Mouse (Mus musculus) hindbrain, embryonic 16.5 days (tissue): Measurements from ENCODE around the gene Matn4. TPM values are rescaled to one million over a fixed set of nuclear protein-coding genes. Genes with fewer than 3 reads are reported as not detected.

Experiments used
- ATAC-seq: fragments of 200-750 bp; cut with Nextera tagmentation; 2 replicates; pipeline ENCODE4 v1.8.0; 2017; ENCODE audit warnings: moderate TSS enrichment, moderate library complexity
- H3K27ac ChIP-seq: fragments of 300-500 bp; sonication (generic); 2 replicates; pipeline ENCODE4 v1.5.1; 2014; ENCODE audit warnings: low read depth, mild to moderate bottlenecking, control low read depth, low read length, moderate library complexity
- H3K27me3 ChIP-seq: fragments of 300-500 bp; sonication (generic); replicated peaks from 2 replicates; pipeline ENCODE4 v1.6.1; 2014; ENCODE audit warnings: low read length; ENCODE audit not compliant: control insufficient read depth, insufficient read depth
- H3K36me3 ChIP-seq: fragments of 300-500 bp; sonication (generic); 2 replicates; pipeline ENCODE4 v1.6.1; 2014; ENCODE audit warnings: mild to moderate bottlenecking, low read length, moderate library complexity, mixed read lengths; ENCODE audit not compliant: control insufficient read depth, insufficient read depth
- H3K4me1 ChIP-seq: fragments of 300-500 bp; sonication (generic); 2 replicates; pipeline ENCODE4 v1.6.1; 2014; ENCODE audit warnings: low read depth, low read length; ENCODE audit not compliant: control insufficient read depth, insufficient read depth
- H3K4me2 ChIP-seq: fragments of 300-500 bp; sonication (generic); 2 replicates; pipeline ENCODE4 v1.6.1; 2014; ENCODE audit warnings: mild to moderate bottlenecking, low read length, control low read depth, moderate library complexity
- H3K4me3 ChIP-seq: fragments of 300-500 bp; sonication (generic); 2 replicates; pipeline ENCODE4 v1.5.1; 2014; ENCODE audit warnings: mild to moderate bottlenecking, low read length, control low read depth, moderate library complexity
- H3K9ac ChIP-seq: fragments of 300-500 bp; sonication (generic); 2 replicates; pipeline ENCODE4 v1.6.1; 2014; ENCODE audit warnings: low read depth, mild to moderate bottlenecking, control low read depth, low read length, moderate library complexity
- H3K9me3 ChIP-seq: fragments of 300-500 bp; sonication (generic); 2 replicates; pipeline ENCODE4 v1.6.1; 2014; ENCODE audit warnings: mild to moderate bottlenecking, low read length, moderate library complexity; ENCODE audit not compliant: control insufficient read depth
- WGBS: fragments of 180-500 bp; shearing (Covaris S2); extraction: QIAGEN DNeasy Blood & Tissue Kit; methylation state at CpG from one replicate; pipeline ENCODE4 v1.1.7; 2014; 5-methylcytosine and 5-hydroxymethylcytosine counted together
- polyA plus RNA-seq: library from polyadenylated mRNA; unstranded; fragments of >200 nt; fragmentation: Nextera tagmentation; extraction: Ambion mirVana; gene quantifications from 2 replicates; pipeline ENCODE4 v1.2.1, GENCODE M21; 2015

Gene Matn4
- polyA plus RNA-seq, 1 experiment from 2014 or later: 3.8 TPM

DNA sequence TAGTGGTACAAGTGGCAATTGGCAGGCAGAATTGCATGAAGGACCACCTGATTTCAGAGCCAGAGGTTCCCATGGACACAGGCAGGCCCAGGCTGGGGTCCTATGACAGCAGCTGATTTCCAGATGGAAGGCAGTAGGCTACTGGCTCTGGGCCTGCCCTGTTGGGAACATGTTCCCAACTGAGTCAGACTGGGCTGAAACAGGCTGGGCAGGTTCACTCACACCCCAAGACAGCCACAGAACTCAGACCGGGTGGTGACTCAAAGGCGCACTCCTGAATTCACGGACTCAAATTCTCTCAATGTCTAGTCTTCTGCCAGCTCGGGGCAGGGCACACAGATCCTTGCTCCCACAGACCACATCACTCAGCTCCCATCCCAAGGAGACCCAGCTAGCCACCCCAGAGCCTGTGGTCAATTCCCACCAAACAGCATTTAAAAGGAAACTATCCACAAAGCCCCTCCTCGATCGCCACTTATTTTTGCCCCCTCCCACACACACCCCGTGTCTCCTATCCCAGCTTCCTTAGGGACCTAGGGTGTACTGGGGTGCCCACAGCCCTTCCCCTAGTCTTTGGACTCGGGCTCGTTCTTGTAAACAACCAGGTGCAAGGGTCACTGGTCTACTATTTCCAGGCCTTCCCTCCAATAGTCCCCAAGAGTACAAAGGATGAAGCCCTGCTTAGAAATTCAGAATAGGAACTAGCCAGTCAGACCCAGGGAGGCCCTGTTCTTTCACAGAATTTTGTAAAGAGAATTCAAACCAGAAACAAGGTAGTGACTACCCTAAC is 26.9 kb upstream of the Matn4 start:
- Histone ChIP-seq H3K4me1 (no peaks in the 10 kb centered on the region), H3K4me2 (no peak overlapping the region), H3K27me3 (no peaks in the 10 kb centered on the region), H3K9me3 (no peaks in the 10 kb centered on the region), H3K27ac (no peak overlapping the region), H3K4me3 (no peak overlapping the region), H3K9ac (no peak overlapping the region), H3K36me3 (no peaks in the 10 kb centered on the region)
- no peak for ATAC-seq
- 65% methylated on average over 9 of the region's 9 CpGs for WGBS

- Histone ChIP-seq H3K27ac (no peak overlapping the region), H3K4me2 (no peak overlapping the region), H3K27me3 (no peaks in the 10 kb centered on the region), H3K9ac (no peak overlapping the region), H3K4me3 (no peak overlapping the region), H3K9me3 (no peaks in the 10 kb centered on the region), H3K36me3 (no peaks in the 10 kb centered on the region), H3K4me1 (no peaks in the 10 kb centered on the region)
- WGBS: 18% methylated on average over 7 of the region's 7 CpGs
- no peak for ATAC-seq
These were observed 25.7 kb upstream of the Matn4 start for GRCm38 (mm10) chr2:164430697-164431096.

- Histone ChIP-seq H3K27me3 (no peaks in the 10 kb centered on the region), H3K9me3 (no peaks in the 10 kb centered on the region)
These were observed 25.1 kb upstream of the Matn4 start for GRCm38 (mm10) chr2:164429881-164430615.

GRCm38 (mm10) chr2:164428451-164428850 is 23.5 kb upstream of the Matn4 start:
- WGBS: 48% methylated on average over 5 of the region's 5 CpGs
- H3K9ac ChIP-seq: no peak overlapping the region
- H3K27me3 ChIP-seq: no peaks in the 10 kb centered on the region
- no peaks in the 10 kb centered on the region for H3K4me1 ChIP-seq
- no peak overlapping the region for H3K4me2 ChIP-seq
- H3K9me3 ChIP-seq: no peaks in the 10 kb centered on the region
- H3K4me3 ChIP-seq: no peak overlapping the region
- no peak overlapping the region for H3K27ac ChIP-seq
- no peak for ATAC-seq
- H3K36me3 ChIP-seq: no peaks in the 10 kb centered on the region

More at GRCm38 (mm10) chr2:164429881-164430615, 25.1 kb upstream of the Matn4 start:
- no peak overlapping the region for H3K4me3 ChIP-seq
- no peak overlapping the region for H3K4me2 ChIP-seq
- H3K36me3 ChIP-seq: no peaks in the 10 kb centered on the region
- H3K27ac ChIP-seq: no peak overlapping the region
- 46% methylated on average over 15 of the region's 15 CpGs for WGBS
- H3K4me1 ChIP-seq: no peaks in the 10 kb centered on the region
- no peak for ATAC-seq
- no peak overlapping the region for H3K9ac ChIP-seq

DNA sequence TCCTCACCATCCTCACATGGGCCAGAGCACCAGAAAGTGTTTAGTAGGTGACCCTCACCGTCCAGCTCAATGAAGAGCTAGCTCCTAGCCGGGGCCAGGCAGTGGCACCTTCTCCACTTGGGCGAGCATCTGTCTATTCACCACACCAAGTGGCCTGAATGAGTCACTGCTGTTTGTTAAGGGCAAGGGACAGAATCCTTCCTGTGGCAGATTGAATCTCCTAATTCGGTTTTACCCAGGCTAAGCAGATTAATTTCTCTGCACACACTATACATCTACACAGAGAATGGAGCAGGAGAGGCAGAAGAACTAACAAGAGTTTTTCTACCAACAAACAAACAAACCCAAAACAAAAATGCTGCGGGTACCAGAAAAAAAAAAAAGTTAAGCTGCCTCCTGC is 22.0 kb upstream of the Matn4 start:
- 86% methylated on average over 5 of the region's 5 CpGs for WGBS
- H3K27me3 ChIP-seq: no peaks in the 10 kb centered on the region
- H3K4me1 ChIP-seq: no peaks in the 10 kb centered on the region
- no peak overlapping the region for H3K27ac ChIP-seq
- H3K36me3 ChIP-seq: no peaks in the 10 kb centered on the region
- no peaks in the 10 kb centered on the region for H3K9me3 ChIP-seq
- no peak for ATAC-seq
- H3K4me2 ChIP-seq: no peak overlapping the region
- H3K4me3 ChIP-seq: no peak overlapping the region
- H3K9ac ChIP-seq: no peak overlapping the region

GRCm38 (mm10) chr2:164426121-164426520 is 21.2 kb upstream of the Matn4 start:
- H3K27me3 ChIP-seq: no peaks in the 10 kb centered on the region
- H3K9me3 ChIP-seq: no peaks in the 10 kb centered on the region
- H3K9ac ChIP-seq: no peak overlapping the region
- no peak overlapping the region for H3K4me3 ChIP-seq
- no peaks in the 10 kb centered on the region for H3K36me3 ChIP-seq
- H3K4me1 ChIP-seq: no peaks in the 10 kb centered on the region
- no peak overlapping the region for H3K4me2 ChIP-seq
- WGBS: 34% methylated on average over 12 of the region's 12 CpGs
- ATAC-seq: no peak
- H3K27ac ChIP-seq: no peak overlapping the region

GRCm38 (mm10) chr2:164425401-164425800 is 20.4 kb upstream of the Matn4 start:
- H3K36me3 ChIP-seq: no peaks in the 10 kb centered on the region
- no peak overlapping the region for H3K4me2 ChIP-seq
- H3K9me3 ChIP-seq: no peaks in the 10 kb centered on the region
- no peak for ATAC-seq
- no peak overlapping the region for H3K4me3 ChIP-seq
- H3K27ac ChIP-seq: no peak overlapping the region
- H3K4me1 ChIP-seq: no peaks in the 10 kb centered on the region
- WGBS: 82% methylated on average over 5 of the region's 5 CpGs
- no peak overlapping the region for H3K9ac ChIP-seq
- no peaks in the 10 kb centered on the region for H3K27me3 ChIP-seq

GRCm38 (mm10) chr2:164424406-164424805 is 19.4 kb upstream of the Matn4 start:
- H3K9ac ChIP-seq: no peak overlapping the region
- 90% methylated on average over 8 of the region's 8 CpGs for WGBS
- no peak overlapping the region for H3K4me2 ChIP-seq
- no peaks in the 10 kb centered on the region for H3K4me1 ChIP-seq
- no peaks in the 10 kb centered on the region for H3K9me3 ChIP-seq
- ATAC-seq: no peak
- H3K4me3 ChIP-seq: no peak overlapping the region
- no peaks in the 10 kb centered on the region for H3K36me3 ChIP-seq
- no peak overlapping the region for H3K27ac ChIP-seq
- no peaks in the 10 kb centered on the region for H3K27me3 ChIP-seq

- Histone ChIP-seq H3K27ac (no peak overlapping the region), H3K27me3 (no peaks in the 10 kb centered on the region), H3K4me3 (no peak overlapping the region), H3K9ac (no peak overlapping the region), H3K36me3 (no peaks in the 10 kb centered on the region), H3K4me1 (no peaks in the 10 kb centered on the region), H3K4me2 (no peak overlapping the region), H3K9me3 (no peaks in the 10 kb centered on the region)
- no peak for ATAC-seq
- 80% methylated on average over 11 of the region's 11 CpGs for WGBS
These were observed 18.5 kb upstream of the Matn4 start for GRCm38 (mm10) chr2:164423464-164423863.
